Mouse (Mus musculus) cerebellum, adult 2 months (tissue): ENCODE data around the gene Ufc1.

Source experiments
- CTCF ChIP-seq: fragments of 200-500 bp; IDR thresholded peaks from 2 replicates; pipeline ENCODE4 v1.5.1; 2011; ENCODE audit warnings: low read depth, mild to moderate bottlenecking, control low read depth, low read length, moderate library complexity, borderline replicate concordance; ENCODE audit not compliant: insufficient read depth
- POLR2A ChIP-seq: fragments of 200-500 bp; IDR thresholded peaks from 2 replicates; pipeline ENCODE4 v1.6.1; 2011; ENCODE audit warnings: low read length, control low read depth, borderline replicate concordance; ENCODE audit not compliant: insufficient read depth

DNA sequence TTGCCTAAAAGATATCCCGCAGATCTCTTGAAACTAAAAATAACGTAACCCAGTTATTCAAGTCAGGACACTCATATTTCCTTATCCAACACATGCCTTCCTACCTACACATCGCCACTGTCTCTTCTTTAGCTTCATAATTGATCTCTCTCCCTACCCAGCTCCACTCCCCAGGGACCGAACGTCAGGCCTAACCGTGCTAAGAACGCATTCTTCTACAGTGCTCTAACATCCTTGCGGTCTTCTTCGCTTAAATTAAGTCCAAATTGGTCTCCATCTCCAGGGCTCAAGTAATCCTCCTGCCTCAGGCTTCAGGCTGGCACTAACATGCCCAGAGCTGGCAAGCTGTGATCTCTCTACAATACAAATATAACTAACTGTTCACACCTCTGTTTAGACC, 33.4 kb upstream of the Ufc1 start:
- TF ChIP-seq CTCF (no peak), POLR2A (no peak)
